Mouse (Mus musculus): Measurements from ENCODE around the gene Ctsl. TPM values are rescaled to one million over a fixed set of nuclear protein-coding genes. Genes with fewer than 3 reads are reported as not detected.

Ctsl gene
- 197 and 221 TPM in 2 replicates for polyA plus RNA-seq (2015; fragmentation: Nextera tagmentation; extraction: Ambion mirVana)

DNA sequence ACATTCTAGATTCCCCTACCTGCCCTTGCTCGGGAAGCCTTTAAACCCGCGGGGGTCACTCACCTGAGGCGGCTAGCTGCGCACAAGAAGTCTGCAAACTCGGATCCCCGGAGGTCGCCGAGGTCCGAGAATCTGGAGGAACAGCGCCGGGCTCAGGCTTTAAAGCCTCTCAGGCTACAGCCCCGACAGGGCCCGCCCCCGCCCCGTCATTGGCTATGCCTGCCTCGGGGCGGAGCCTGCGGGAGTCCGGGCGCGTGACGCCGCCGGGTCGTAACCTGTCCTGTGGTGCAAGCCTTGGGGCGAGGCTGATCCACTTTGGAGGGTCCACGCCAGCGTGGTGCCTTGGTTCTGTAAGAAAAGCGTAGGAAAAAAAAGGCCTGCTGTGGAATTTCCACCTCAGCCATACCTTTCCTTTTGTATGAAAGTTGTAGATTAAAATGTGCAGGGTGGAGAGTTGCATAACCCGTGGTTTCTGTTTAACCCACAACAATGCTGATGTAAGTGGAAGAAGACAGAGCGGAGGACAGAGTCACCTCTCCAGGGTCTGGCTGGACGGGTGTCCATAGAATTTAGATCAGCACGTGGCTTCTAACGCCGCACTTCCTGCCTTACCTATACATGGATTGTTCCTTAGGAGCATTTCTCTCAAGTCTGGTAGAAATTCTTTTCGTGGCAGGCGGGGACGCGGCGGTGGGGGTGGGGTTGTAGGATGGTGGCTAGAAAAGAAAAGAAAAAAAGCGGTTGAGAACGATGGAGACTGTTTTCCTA lies at the start of gene Ctsl:
Gene Ctsl (minus strand): TSS at position 718 of the 768 bp plus-strand sequence.
- Histone ChIP-seq H3K4me3 (replicated peaks) (peak within 1 kb of the TSS; percentile 64), H3K27me3 (0 out of 2 replicates have a peak, but pooled peaks cover 3% of the 10 kb centered on the region), H3K4me2 (peak within 1 kb of the TSS; percentile 93), H3K9ac (peak within 1 kb of the TSS; percentile 54), H3K9me3 (replicated peaks) (no peaks in the 10 kb centered on the region), H3K27ac (replicated peaks) (peak within 1 kb of the TSS; percentile 69), H3K36me3 (replicated peaks) (peaks cover 17% of the 10 kb centered on the region), H3K4me1 (replicated peaks) (peaks cover 11% of the 10 kb centered on the region)
- ATAC-seq (ENCODE audit: insufficient read depth) = peak; percentile 99
- under 1% methylated on average over 43 of the region's 43 CpGs for WGBS (ENCODE audit: insufficient replicate concordance)

DNA sequence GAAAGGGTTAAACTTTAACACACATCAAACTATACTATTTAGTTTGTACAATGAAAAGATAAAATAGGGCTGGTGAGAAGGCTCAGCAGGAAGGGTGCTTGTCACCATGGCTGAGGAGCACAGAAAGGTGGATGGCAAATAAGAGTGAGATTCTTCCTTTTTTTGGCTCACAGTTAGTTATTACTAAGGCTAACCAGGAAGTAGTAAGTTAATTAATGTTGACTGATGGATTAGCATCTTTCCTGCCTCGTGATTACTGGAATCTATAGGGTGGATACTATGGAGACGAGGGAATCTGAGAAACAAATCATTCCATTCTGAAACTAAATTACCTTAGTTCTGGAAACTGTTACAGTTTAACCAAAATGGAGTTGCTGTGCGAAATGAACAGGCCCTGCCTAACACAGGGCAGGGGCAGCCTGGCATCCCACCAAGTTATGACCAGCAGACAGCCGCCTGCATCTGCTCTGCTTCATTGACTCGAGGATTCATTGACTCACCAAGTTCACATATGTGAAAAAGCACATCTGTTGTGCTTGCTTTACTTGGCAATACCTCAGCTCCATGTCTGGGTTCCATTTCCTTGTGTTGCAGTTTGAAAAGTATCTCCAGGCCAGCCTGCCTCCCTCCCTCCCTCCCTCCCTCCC lies 46.4 kb upstream of the Ctsl start:
- ATAC-seq (ENCODE audit: insufficient read depth) = no peak
- WGBS (ENCODE audit: insufficient replicate concordance) = 64% methylated on average over 5 of the region's 5 CpGs
- no peak overlapping the region for H3K27ac ChIP-seq (replicated peaks)
- H3K4me3 ChIP-seq (replicated peaks) = no peak overlapping the region
- H3K36me3 ChIP-seq (replicated peaks) = no peaks in the 10 kb centered on the region
- H3K9ac ChIP-seq = no peak overlapping the region
- H3K4me1 ChIP-seq (replicated peaks) = peaks cover 23% of the 10 kb centered on the region
- no peaks in the 10 kb centered on the region for H3K27me3 ChIP-seq
- H3K4me2 ChIP-seq = no peak overlapping the region
- H3K9me3 ChIP-seq (replicated peaks) = no peaks in the 10 kb centered on the region

DNA sequence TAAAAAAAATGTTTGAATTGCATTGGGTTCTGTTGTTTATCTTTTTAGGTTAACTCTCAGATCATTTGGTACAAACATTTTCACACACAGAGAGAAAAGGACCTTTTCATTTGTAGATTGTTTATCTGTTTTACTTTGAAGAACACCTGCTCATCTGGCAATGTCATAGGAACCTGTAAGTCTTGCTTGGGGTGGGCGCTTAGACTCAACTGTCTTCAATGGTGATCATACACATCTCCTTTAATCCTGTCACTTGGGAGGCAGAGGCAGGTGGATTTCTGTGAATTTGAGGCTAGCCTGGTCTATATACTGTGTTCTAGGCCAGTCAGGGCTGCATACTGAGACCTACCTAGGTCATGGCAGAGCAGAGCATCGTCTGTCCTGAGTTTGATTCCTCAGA lies 45.0 kb upstream of the Ctsl start:
- no peak overlapping the region for H3K4me2 ChIP-seq
- no peaks in the 10 kb centered on the region for H3K9me3 ChIP-seq (replicated peaks)
- H3K4me1 ChIP-seq (replicated peaks) = peaks cover 32% of the 10 kb centered on the region
- no peak for ATAC-seq (ENCODE audit: insufficient read depth)
- H3K27me3 ChIP-seq = no peaks in the 10 kb centered on the region
- 74% methylated on average over 2 of the region's 2 CpGs for WGBS (ENCODE audit: insufficient replicate concordance)
- H3K9ac ChIP-seq = no peak overlapping the region
- H3K27ac ChIP-seq (replicated peaks) = no peak overlapping the region
- no peaks in the 10 kb centered on the region for H3K36me3 ChIP-seq (replicated peaks)
- H3K4me3 ChIP-seq (replicated peaks) = no peak overlapping the region

DNA sequence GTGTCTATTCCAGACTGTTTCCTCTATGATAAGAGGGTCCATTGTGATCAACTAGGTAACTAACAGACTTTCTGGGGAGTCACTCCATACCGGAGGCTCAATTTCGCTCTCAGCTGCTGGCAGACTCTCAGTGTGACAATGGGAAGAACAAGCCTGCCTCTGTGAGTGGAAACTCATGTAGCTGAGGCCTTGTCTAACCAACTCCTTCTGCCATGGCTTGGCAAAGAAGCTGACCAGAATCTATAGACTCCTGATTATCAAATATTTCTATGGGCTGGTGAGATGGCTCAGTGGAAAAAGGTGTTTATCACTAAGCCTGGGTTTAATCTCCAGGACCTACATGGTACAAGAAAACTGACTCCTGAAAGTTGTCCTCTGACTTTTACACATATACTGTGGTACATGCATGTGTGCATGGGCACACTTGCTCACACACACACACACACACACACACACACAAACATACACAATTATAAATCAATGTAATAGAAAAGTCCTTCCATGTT lies 42.1 kb upstream of the Ctsl start:
- no peaks in the 10 kb centered on the region for H3K36me3 ChIP-seq (replicated peaks)
- whole genome bisulfite sequencing (ENCODE audit: insufficient replicate concordance) = 17% methylated on average over 2 of the region's 2 CpGs
- no peak overlapping the region for H3K9ac ChIP-seq
- peak; percentile 38; the same call in 1 of the 2 replicates for ATAC-seq (ENCODE audit: insufficient read depth)
- no peak overlapping the region for H3K4me2 ChIP-seq
- no peaks in the 10 kb centered on the region for H3K9me3 ChIP-seq (replicated peaks)
- peak overlapping the region; percentile 68 for H3K27ac ChIP-seq (replicated peaks)
- peaks cover 51% of the 10 kb centered on the region for H3K4me1 ChIP-seq (replicated peaks)
- H3K4me3 ChIP-seq (replicated peaks) = no peak overlapping the region
- no peaks in the 10 kb centered on the region for H3K27me3 ChIP-seq

DNA sequence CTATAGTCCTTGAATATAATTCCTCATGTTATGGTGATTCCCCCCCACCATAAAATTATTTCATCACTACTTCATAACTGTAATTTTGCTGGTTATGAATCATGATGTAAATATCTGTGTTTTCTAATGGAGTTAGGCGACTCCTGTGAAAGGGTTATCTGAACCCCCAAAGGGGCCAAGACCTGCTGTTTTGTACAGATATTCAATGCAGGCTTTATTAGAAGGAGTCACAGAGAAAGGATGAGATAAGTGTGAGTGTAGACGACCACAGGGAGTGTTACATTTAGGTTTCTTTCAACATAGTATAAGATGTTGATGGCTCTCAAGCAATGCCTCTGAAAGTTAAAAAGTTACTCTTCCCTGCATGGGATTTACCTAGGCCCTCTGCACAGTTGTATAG lies 40.6 kb upstream of the Ctsl start:
- ATAC-seq (ENCODE audit: insufficient read depth) = peak; percentile 84
- peak overlapping the region; percentile 36 for H3K4me2 ChIP-seq
- peak overlapping the region; percentile 68 for H3K27ac ChIP-seq (replicated peaks)
- H3K4me1 ChIP-seq (replicated peaks) = peaks cover 51% of the 10 kb centered on the region
- no peak overlapping the region for H3K9ac ChIP-seq
- 19% methylated on average over 2 of the region's 2 CpGs for WGBS (ENCODE audit: insufficient replicate concordance)
- no peaks in the 10 kb centered on the region for H3K36me3 ChIP-seq (replicated peaks)
- no peaks in the 10 kb centered on the region for H3K9me3 ChIP-seq (replicated peaks)
- no peaks in the 10 kb centered on the region for H3K27me3 ChIP-seq
- no peak overlapping the region for H3K4me3 ChIP-seq (replicated peaks)

DNA sequence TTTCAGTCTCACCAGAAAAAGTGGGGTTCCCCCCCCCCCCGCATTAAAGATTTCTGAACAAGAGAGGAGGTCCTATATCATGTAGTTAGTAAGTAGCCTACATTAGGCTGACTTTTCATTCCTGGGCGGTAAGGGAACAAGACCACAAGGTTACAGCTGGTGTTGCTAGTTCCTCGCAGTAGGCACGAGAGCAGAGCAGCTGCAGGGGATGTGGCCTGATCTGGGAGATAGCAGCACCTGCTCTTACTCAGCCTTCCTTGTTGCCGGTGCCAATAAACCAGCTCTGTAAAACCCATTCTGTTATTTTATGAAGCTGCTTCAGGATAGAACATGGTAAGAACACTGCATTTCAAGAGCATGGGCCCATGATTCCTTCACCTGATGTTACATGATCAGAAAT lies 39.9 kb upstream of the Ctsl start:
- Histone ChIP-seq H3K9me3 (replicated peaks) (no peaks in the 10 kb centered on the region), H3K27me3 (no peaks in the 10 kb centered on the region), H3K4me1 (replicated peaks) (peaks cover 51% of the 10 kb centered on the region), H3K36me3 (replicated peaks) (no peaks in the 10 kb centered on the region), H3K27ac (replicated peaks) (peak overlapping the region; percentile 68), H3K4me3 (replicated peaks) (no peak overlapping the region), H3K4me2 (peak overlapping the region; percentile 36), H3K9ac (no peak overlapping the region)
- ATAC-seq (ENCODE audit: insufficient read depth) = peak; percentile 68
- WGBS (ENCODE audit: insufficient replicate concordance) = 18% methylated on average over 5 of the region's 5 CpGs

DNA sequence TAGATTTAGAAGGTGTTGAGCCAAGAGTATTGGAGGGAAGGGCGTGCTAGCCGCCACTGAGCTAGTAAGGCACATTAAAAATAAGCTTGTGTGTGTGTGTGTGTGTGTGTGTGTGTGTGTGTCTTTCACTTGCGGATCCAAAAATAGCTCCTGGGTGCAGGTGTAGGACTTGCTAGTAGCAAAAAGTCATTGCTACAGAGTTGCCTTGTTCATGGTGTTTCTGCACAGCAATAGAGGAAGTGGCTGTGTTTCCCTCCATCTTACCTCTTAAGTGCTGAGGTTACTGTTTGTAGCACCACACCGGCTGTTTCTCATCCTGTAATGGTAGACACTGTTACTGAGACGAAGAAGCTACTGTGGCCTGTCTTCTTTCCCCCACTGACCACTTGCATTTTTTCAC lies 37.3 kb upstream of the Ctsl start:
- 70% methylated on average over 5 of the region's 5 CpGs for WGBS (ENCODE audit: insufficient replicate concordance)
- Histone ChIP-seq H3K36me3 (replicated peaks) (no peaks in the 10 kb centered on the region), H3K27ac (replicated peaks) (no peak overlapping the region), H3K27me3 (no peaks in the 10 kb centered on the region), H3K4me1 (replicated peaks) (peaks cover 45% of the 10 kb centered on the region), H3K9ac (no peak overlapping the region), H3K9me3 (replicated peaks) (no peaks in the 10 kb centered on the region), H3K4me3 (replicated peaks) (no peak overlapping the region), H3K4me2 (no peak overlapping the region)
- ATAC-seq (ENCODE audit: insufficient read depth) = no peak

DNA sequence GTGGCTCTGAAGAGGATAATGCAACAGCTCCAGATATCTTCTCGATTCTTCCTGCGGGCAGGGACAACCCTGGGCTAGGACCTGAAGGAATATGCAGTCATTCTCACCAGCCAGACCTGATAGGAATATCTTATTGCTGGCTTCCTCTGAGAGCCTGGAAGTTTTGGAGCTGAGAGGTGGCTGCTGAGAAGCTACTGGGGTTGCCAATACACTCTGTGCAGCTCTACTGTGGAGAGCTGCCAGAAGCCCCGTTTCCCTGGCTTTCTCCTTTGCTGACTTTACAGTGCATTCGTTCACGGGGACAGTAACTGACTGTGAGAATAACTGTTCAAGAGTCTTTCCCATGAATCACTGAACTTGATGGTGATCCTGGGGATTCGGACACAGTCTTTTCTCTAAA lies 34.9 kb upstream of the Ctsl start:
- Histone ChIP-seq H3K27me3 (no peaks in the 10 kb centered on the region), H3K27ac (replicated peaks) (no peak overlapping the region), H3K9me3 (replicated peaks) (no peaks in the 10 kb centered on the region), H3K4me1 (replicated peaks) (peaks cover 38% of the 10 kb centered on the region), H3K4me3 (replicated peaks) (no peak overlapping the region), H3K36me3 (replicated peaks) (no peaks in the 10 kb centered on the region), H3K4me2 (no peak overlapping the region), H3K9ac (no peak overlapping the region)
- no peak for ATAC-seq (ENCODE audit: insufficient read depth)
- 76% methylated on average over 6 of the region's 6 CpGs for WGBS (ENCODE audit: insufficient replicate concordance)

DNA sequence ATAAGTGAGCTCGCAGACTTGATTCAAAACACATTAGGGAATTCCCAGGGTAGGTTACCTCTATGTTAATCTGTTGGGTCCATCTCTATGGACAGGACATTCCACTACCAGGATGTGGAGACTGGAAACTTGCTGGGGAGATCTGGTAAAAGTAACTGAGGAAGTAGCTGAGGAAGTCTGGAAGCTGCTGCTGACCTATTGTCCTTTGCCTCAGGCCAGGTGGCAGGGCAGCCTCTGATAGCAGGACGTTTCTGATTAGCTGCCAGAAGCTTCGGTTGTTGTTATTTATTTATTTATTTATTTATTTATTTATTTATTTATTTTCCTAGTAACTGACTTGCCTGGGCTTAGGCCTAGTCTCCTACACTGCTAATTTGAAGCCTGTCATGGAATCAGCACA lies 32.8 kb upstream of the Ctsl start:
- no peaks in the 10 kb centered on the region for H3K27me3 ChIP-seq
- H3K36me3 ChIP-seq (replicated peaks) = no peaks in the 10 kb centered on the region
- H3K9me3 ChIP-seq (replicated peaks) = no peaks in the 10 kb centered on the region
- no peak for ATAC-seq (ENCODE audit: insufficient read depth)
- 38% methylated on average over 3 of the region's 3 CpGs for WGBS (ENCODE audit: insufficient replicate concordance)
- H3K4me3 ChIP-seq (replicated peaks) = no peak overlapping the region
- no peak overlapping the region for H3K9ac ChIP-seq
- H3K4me1 ChIP-seq (replicated peaks) = peaks cover 22% of the 10 kb centered on the region
- no peak overlapping the region for H3K27ac ChIP-seq (replicated peaks)
- H3K4me2 ChIP-seq = no peak overlapping the region

DNA sequence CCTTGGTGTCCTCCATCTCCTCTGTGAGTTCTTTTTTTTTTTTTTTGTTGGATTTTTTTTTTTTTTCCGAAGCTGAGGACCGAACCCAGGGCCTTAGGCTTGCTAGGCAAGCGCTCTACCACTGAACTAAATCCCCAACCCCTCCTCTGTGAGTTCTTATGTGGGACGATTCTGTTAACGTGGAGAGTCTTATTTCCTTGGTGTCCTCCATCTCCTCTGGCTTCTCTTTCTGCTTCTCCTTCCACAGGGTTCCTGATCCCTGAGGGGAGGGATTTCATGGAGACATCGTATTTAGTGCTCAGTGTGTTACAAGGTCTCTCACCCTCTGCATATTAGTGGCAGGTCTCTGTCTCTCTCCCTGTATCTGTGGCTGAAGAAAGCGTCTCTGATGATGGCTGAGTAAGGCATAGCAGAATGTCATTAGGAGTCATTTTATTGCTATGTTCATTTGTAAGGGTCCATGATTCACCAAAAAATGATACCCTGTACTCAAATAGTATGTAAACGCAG lies 32.3 kb upstream of the Ctsl start:
- no peaks in the 10 kb centered on the region for H3K9me3 ChIP-seq (replicated peaks)
- no peaks in the 10 kb centered on the region for H3K36me3 ChIP-seq (replicated peaks)
- no peaks in the 10 kb centered on the region for H3K27me3 ChIP-seq
- H3K9ac ChIP-seq = no peak overlapping the region
- peak overlapping the region; percentile 44 for H3K4me2 ChIP-seq
- no peak for ATAC-seq (ENCODE audit: insufficient read depth)
- H3K27ac ChIP-seq (replicated peaks) = 0 out of 2 replicates have a peak overlapping the region, but pooled peaks have one; percentile 64
- H3K4me3 ChIP-seq (replicated peaks) = no peak overlapping the region
- peaks cover 22% of the 10 kb centered on the region for H3K4me1 ChIP-seq (replicated peaks)
- 72% methylated on average over 8 of the region's 8 CpGs for WGBS (ENCODE audit: insufficient replicate concordance)

DNA sequence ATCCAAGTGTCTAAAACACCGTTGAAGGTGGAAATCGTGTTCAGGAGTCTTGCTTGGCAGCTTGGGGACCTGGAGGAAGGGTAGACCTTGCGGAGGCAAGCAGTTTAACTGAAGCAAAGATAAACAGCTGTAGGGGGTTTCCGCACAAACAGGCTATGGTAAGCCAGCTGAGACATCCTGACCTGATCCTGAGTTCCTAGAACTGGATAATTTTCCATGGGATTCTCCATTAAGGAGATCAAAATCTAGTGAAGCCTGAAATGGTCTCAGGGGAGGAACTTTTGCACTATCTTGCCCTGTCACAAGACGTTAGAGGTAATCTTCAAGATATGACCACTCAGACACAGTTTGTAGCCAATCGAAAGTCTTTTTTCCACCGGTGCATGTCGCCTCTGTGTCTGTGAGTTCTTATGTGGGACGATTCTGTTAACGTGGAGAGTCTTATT lies 31.8 kb upstream of the Ctsl start:
- peak; percentile 49 for ATAC-seq (ENCODE audit: insufficient read depth)
- H3K36me3 ChIP-seq (replicated peaks) = no peaks in the 10 kb centered on the region
- H3K27ac ChIP-seq (replicated peaks) = 0 out of 2 replicates have a peak overlapping the region, but pooled peaks have one; percentile 64
- H3K4me3 ChIP-seq (replicated peaks) = no peak overlapping the region
- H3K9me3 ChIP-seq (replicated peaks) = no peaks in the 10 kb centered on the region
- H3K27me3 ChIP-seq = no peaks in the 10 kb centered on the region
- no peak overlapping the region for H3K9ac ChIP-seq
- WGBS (ENCODE audit: insufficient replicate concordance) = 25% methylated on average over 10 of the region's 10 CpGs
- H3K4me1 ChIP-seq (replicated peaks) = peaks cover 22% of the 10 kb centered on the region
- H3K4me2 ChIP-seq = peak overlapping the region; percentile 44

Data from liver, embryonic 15.5 days (tissue).